Mouse (Mus musculus) hindbrain, embryonic 11.5 days (tissue): ENCODE data around the gene Ensa. TPM values are rescaled to one million over a fixed set of nuclear protein-coding genes. Genes with fewer than 3 reads are reported as not detected.

Experiments used
- ATAC-seq: fragments of 200-750 bp; cut with Nextera tagmentation; 2 replicates; pipeline ENCODE4 v1.8.0; 2017; ENCODE audit warnings: mild to moderate bottlenecking, moderate TSS enrichment, moderate library complexity; ENCODE audit not compliant: low FRiP score
- DNase-seq: peaks from one replicate; pipeline ENCODE4 v3.0.0-alpha.2; 2015; ENCODE audit warnings: low spot score
- H3K27ac ChIP-seq: fragments of 300-500 bp; sonication (generic); 2 replicates; pipeline ENCODE4 v1.5.1; 2014; ENCODE audit warnings: mild to moderate bottlenecking, low read depth, low read length
- H3K27me3 ChIP-seq: fragments of 300-500 bp; sonication (generic); 2 replicates; pipeline ENCODE4 v1.6.1; 2014; ENCODE audit warnings: mild to moderate bottlenecking, low read length, moderate library complexity, mixed read lengths; ENCODE audit not compliant: control insufficient read depth, insufficient read depth
- H3K36me3 ChIP-seq: fragments of 300-500 bp; sonication (generic); 2 replicates; pipeline ENCODE4 v1.6.1; 2014; ENCODE audit warnings: mild to moderate bottlenecking, low read length, moderate library complexity, mixed read lengths; ENCODE audit not compliant: control insufficient read depth, insufficient read depth
- H3K4me1 ChIP-seq: fragments of 300-500 bp; sonication (generic); replicated peaks from 2 replicates; pipeline ENCODE4 v1.6.1; 2014; ENCODE audit warnings: low read length, mixed read lengths; ENCODE audit not compliant: control insufficient read depth, insufficient read depth
- H3K4me2 ChIP-seq: fragments of 300-500 bp; sonication (generic); replicated peaks from 2 replicates; pipeline ENCODE4 v1.6.1; 2014; ENCODE audit warnings: mild to moderate bottlenecking, low read depth, low read length
- H3K4me3 ChIP-seq: fragments of 300-500 bp; sonication (generic); 2 replicates; pipeline ENCODE4 v1.5.1; 2014; ENCODE audit warnings: low read depth, low read length
- H3K9ac ChIP-seq: fragments of 300-500 bp; sonication (generic); 2 replicates; pipeline ENCODE4 v1.6.1; 2014; ENCODE audit warnings: low read depth, low read length
- H3K9me3 ChIP-seq: fragments of 300-500 bp; sonication (generic); 2 replicates; pipeline ENCODE4 v1.6.1; 2016; ENCODE audit warnings: low read length; ENCODE audit not compliant: control insufficient read depth
- WGBS: fragments of 180-500 bp; shearing (Covaris S2); extraction: QIAGEN DNeasy Blood & Tissue Kit; methylation state at CpG from one replicate; pipeline ENCODE4 v1.1.7; 2014; 5-methylcytosine and 5-hydroxymethylcytosine counted together
- polyA plus RNA-seq: library from polyadenylated mRNA; unstranded; fragments of >200 nt; fragmentation: Nextera tagmentation; extraction: Ambion mirVana; gene quantifications from 2 replicates; pipeline ENCODE4 v1.2.1, GENCODE M21; 2014

Ensa gene
- polyA plus RNA-seq, 1 experiment from 2014 or later = 87.4 TPM

DNA sequence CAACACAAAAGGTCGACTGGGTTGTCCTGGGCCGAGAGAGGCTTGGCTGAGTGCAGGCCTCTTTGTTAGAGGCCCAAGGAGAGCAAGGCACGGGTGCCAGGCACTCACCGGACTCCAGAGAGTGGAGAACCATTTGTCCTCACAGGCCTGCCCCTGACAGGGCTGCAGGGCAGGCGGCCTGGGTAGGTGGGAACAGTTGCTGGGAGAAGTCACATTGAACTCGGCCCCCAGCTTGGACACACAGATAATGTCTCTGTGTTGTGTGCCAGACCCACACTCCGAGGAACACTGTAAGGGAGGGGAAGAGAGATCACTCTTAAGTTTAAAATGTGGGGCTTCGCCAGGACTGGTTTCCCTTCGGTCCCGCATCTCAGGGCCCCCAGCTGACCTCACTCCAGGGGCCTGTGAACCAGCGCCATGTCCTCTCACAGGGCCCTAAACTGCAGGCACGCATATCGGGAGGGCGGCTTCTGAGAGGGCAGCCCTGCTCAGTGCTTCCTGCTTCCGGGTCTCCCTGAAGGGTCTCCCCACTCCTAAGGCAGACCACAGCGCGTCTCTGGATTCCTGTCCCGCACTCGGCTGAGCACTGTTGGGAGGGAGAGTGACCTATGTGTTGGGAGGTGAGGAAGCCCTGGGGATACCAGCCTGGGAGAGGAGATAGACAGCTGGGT lies 52.8 kb downstream of the Ensa start:
- no peak for DNase-seq
- Histone ChIP-seq H3K9ac (no peak overlapping the region), H3K27ac (no peak overlapping the region), H3K9me3 (no peaks in the 10 kb centered on the region), H3K27me3 (no peaks in the 10 kb centered on the region), H3K36me3 (no peaks in the 10 kb centered on the region), H3K4me3 (no peak overlapping the region), H3K4me1 (no peaks in the 10 kb centered on the region; the same call in 1 of the 2 replicates), H3K4me2 (no peak overlapping the region)
- WGBS = 80% methylated on average over 19 of the region's 19 CpGs
- no peak for ATAC-seq

DNA sequence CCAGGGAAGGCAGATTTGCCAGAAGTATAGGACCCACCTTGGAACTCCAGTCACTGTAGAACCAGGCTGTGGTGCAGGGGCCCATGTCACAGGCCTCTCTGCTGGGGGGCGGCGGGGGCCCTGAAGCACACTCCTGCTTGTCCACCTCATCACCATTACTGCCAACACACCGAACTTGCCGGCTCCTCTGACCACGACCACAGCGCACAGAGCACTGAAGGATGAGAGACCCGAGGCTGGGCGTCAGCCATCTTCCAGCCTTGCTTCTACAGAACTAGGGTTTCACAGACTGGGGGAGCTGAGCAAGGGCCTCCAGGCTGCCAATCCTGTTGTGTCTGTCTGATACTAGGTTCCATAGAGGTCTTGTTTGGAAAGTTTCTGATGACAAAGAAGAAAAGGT lies 54.8 kb downstream of the Ensa start:
- Histone ChIP-seq H3K27me3 (no peaks in the 10 kb centered on the region), H3K9ac (no peak overlapping the region), H3K4me2 (no peak overlapping the region), H3K4me3 (no peak overlapping the region), H3K4me1 (no peaks in the 10 kb centered on the region), H3K36me3 (no peaks in the 10 kb centered on the region), H3K27ac (no peak overlapping the region), H3K9me3 (no peaks in the 10 kb centered on the region)
- WGBS = 91% methylated on average over 8 of the region's 8 CpGs
- DNase-seq (no peak), ATAC-seq (no peak)

DNA sequence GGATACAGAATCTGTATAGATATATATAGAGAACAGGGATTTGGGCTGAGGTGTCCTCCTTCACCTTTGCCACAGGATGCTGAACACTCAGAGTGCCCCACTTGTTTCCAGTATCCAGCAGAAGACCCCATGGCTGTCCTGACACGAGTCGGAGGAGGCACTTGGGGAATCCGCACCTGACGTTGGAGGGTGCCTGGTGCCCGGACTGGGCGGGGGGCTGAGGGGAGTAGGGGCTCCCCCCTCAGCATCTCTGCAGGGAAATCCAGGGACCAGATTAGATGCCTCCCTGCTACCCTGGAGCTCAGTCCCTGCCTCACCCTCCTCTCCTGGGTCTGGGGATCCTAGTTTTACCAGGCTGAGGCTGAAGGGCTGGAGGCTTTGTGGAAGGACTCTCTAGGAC lies 55.9 kb downstream of the Ensa start:
- Histone ChIP-seq H3K9me3 (no peaks in the 10 kb centered on the region), H3K4me1 (no peaks in the 10 kb centered on the region), H3K4me2 (no peak overlapping the region), H3K36me3 (no peaks in the 10 kb centered on the region), H3K9ac (no peak overlapping the region), H3K27ac (no peak overlapping the region), H3K4me3 (no peak overlapping the region), H3K27me3 (no peaks in the 10 kb centered on the region)
- ATAC-seq = no peak
- 88% methylated on average over 6 of the region's 6 CpGs for WGBS
- DNase-seq = no peak

DNA sequence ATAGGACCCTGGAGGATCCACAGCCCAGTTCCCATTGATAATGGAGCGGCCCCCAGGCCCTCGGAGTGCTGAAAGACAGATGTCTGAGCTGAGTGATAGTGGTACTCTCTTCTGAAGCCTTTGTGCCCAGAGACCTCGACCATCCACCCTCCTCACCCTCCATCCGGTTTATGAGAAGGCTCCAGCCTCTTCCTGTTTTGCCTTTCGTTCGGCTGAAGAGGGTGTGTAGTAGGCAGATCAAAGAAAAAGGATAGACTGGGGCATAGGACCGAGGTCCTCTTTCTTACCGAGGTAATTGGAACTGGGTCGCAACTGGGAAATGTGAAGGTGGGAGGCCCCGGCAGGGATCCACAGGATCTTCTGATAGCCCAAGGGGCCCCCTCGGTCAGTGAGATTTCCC lies 56.6 kb downstream of the Ensa start:
- Histone ChIP-seq H3K4me2 (no peak overlapping the region), H3K4me1 (no peaks in the 10 kb centered on the region), H3K36me3 (no peaks in the 10 kb centered on the region), H3K4me3 (no peak overlapping the region), H3K9me3 (no peaks in the 10 kb centered on the region), H3K27ac (no peak overlapping the region), H3K27me3 (no peaks in the 10 kb centered on the region), H3K9ac (no peak overlapping the region)
- no peak for DNase-seq
- 0 out of 2 replicates have a peak, but pooled peaks have one; percentile 20 for ATAC-seq
- 40% methylated on average over 11 of the region's 11 CpGs for WGBS

Other genes starting within 250 kb of the Ensa start
- not detected in 2 replicates for gene 4930558C23Rik, start 222.2 kb upstream of the Ensa start, polyA plus RNA-seq
- 21.8 and 24.8 TPM in 2 replicates for gene Arnt, start 190.6 kb upstream of the Ensa start, polyA plus RNA-seq
- gene Ctsk, start 125.7 kb upstream of the Ensa start, polyA plus RNA-seq = 10.3 and 10.9 TPM in 2 replicates
- 11.3 and 12.3 TPM in 2 replicates for gene Ctss, start 98.2 kb upstream of the Ensa start, polyA plus RNA-seq
- gene Hormad1, start 65.3 kb upstream of the Ensa start, polyA plus RNA-seq = not detected in 2 replicates
- gene Golph3l, start 36.1 kb upstream of the Ensa start, polyA plus RNA-seq = 43.1 and 43.2 TPM in 2 replicates
- 76.1 and 87.4 TPM in 2 replicates for gene Mcl1, start 33.8 kb downstream of the Ensa start, polyA plus RNA-seq
- gene Adamtsl4, start 62.9 kb downstream of the Ensa start, polyA plus RNA-seq = 0.14 and 0.80 TPM in 2 replicates
- gene Ecm1, start 114.6 kb downstream of the Ensa start, polyA plus RNA-seq = 13.3 and 14.3 TPM in 2 replicates
- gene Tars2, start 135.2 kb downstream of the Ensa start, polyA plus RNA-seq = 42.6 and 49.7 TPM in 2 replicates
- 26.0 and 27.4 TPM in 2 replicates for gene Rprd2, start 193.9 kb downstream of the Ensa start, polyA plus RNA-seq
- 60.8 and 69.9 TPM in 2 replicates for gene Prpf3, start 230.9 kb downstream of the Ensa start, polyA plus RNA-seq
- gene Mrps21, start 246.5 kb downstream of the Ensa start, polyA plus RNA-seq = 329 and 340 TPM in 2 replicates